Mouse (Mus musculus) hindbrain, embryonic 10.5 days (tissue): Measurements from ENCODE around the gene Bfsp1. TPM values are rescaled to one million over a fixed set of nuclear protein-coding genes. Genes with fewer than 3 reads are reported as not detected.

ENCODE experiments used
- DNase-seq: peaks from one replicate; pipeline ENCODE4 v3.0.0-alpha.2; 2017; ENCODE audit warnings: low spot score
- H3K27ac ChIP-seq: fragments of 300-500 bp; sonication (generic); 2 replicates; pipeline ENCODE4 v1.5.1; 2016; ENCODE audit warnings: mild to moderate bottlenecking, moderate library complexity
- H3K27me3 ChIP-seq: fragments of 300-500 bp; sonication (generic); 2 replicates; pipeline ENCODE4 v1.6.1; 2016; ENCODE audit warnings: mild to moderate bottlenecking; ENCODE audit not compliant: poor library complexity, insufficient read depth, severe bottlenecking
- H3K36me3 ChIP-seq: fragments of 300-500 bp; sonication (generic); 2 replicates; pipeline ENCODE4 v1.6.1; 2016; ENCODE audit warnings: mild to moderate bottlenecking, moderate library complexity
- H3K4me1 ChIP-seq: fragments of 300-500 bp; sonication (generic); replicated peaks from 2 replicates; pipeline ENCODE4 v1.6.1; 2016; ENCODE audit warnings: mild to moderate bottlenecking
- H3K4me3 ChIP-seq: fragments of 300-500 bp; sonication (generic); 2 replicates; pipeline ENCODE4 v1.5.1; 2016; ENCODE audit warnings: mild to moderate bottlenecking, moderate library complexity
- H3K9me3 ChIP-seq: fragments of 300-500 bp; sonication (generic); 2 replicates; pipeline ENCODE4 v1.6.1; 2016; ENCODE audit warnings: mild to moderate bottlenecking, moderate library complexity
- WGBS: fragments of 180-500 bp; shearing (Covaris S2); methylation state at CpG from one replicate; pipeline ENCODE4 v1.1.7; 2016; 5-methylcytosine and 5-hydroxymethylcytosine counted together
- polyA plus RNA-seq: library from polyadenylated mRNA; unstranded; fragments of >200 nt; fragmentation: Nextera tagmentation; extraction: Ambion mirVana; gene quantifications from 2 replicates; pipeline ENCODE4 v1.2.1, GENCODE M21; 2016

Gene Bfsp1
- polyA plus RNA-seq, 1 experiment from 2014 or later: 1.0 TPM

GRCm38 (mm10) chr2:143806924-143807664 is 55.9 kb downstream of the Bfsp1 start:
- WGBS: 67% methylated on average over 9 of the region's 9 CpGs
- Histone ChIP-seq H3K27me3 (no peaks in the 10 kb centered on the region), H3K36me3 (no peaks in the 10 kb centered on the region), H3K4me3 (no peak overlapping the region), H3K9me3 (peaks cover 4% of the 10 kb centered on the region; the same call in 1 of the 2 replicates), H3K27ac (no peak overlapping the region), H3K4me1 (peaks cover 10% of the 10 kb centered on the region; the same call in 1 of the 2 replicates)
- DNase-seq: no peak

- DNase-seq: no peak
- no peak overlapping the region for H3K4me3 ChIP-seq
- peaks cover 4% of the 10 kb centered on the region; the same call in 1 of the 2 replicates for H3K9me3 ChIP-seq
- no peaks in the 10 kb centered on the region for H3K36me3 ChIP-seq
- H3K27me3 ChIP-seq: no peaks in the 10 kb centered on the region
- H3K4me1 ChIP-seq: peaks cover 10% of the 10 kb centered on the region; the same call in 1 of the 2 replicates
- no peak overlapping the region for H3K27ac ChIP-seq
- 63% methylated on average over 15 of the region's 15 CpGs for WGBS
These were observed 56.6 kb downstream of the Bfsp1 start for GRCm38 (mm10) chr2:143806140-143806923.

- no peaks in the 10 kb centered on the region for H3K36me3 ChIP-seq
- peaks cover under 1% of the 10 kb centered on the region; the same call in 1 of the 2 replicates for H3K4me1 ChIP-seq
- H3K9me3 ChIP-seq: peaks cover 4% of the 10 kb centered on the region; the same call in 1 of the 2 replicates
- H3K27ac ChIP-seq: no peak overlapping the region
- no peak for DNase-seq
- no peaks in the 10 kb centered on the region for H3K27me3 ChIP-seq
- no peak overlapping the region for H3K4me3 ChIP-seq
- whole genome bisulfite sequencing: 79% methylated on average over 5 of the region's 5 CpGs
These were observed 61.9 kb downstream of the Bfsp1 start for GRCm38 (mm10) chr2:143801097-143801496.

GRCm38 (mm10) chr2:143796335-143797013 is 66.5 kb downstream of the Bfsp1 start:
- Histone ChIP-seq H3K36me3 (no peaks in the 10 kb centered on the region), H3K4me1 (no peaks in the 10 kb centered on the region), H3K27me3 (no peaks in the 10 kb centered on the region), H3K27ac (no peak overlapping the region), H3K9me3 (no peaks in the 10 kb centered on the region), H3K4me3 (no peak overlapping the region)
- 76% methylated on average over 4 of the region's 4 CpGs for WGBS
- DNase-seq: no peak

- Histone ChIP-seq H3K4me3 (no peak overlapping the region), H3K9me3 (no peaks in the 10 kb centered on the region), H3K36me3 (no peaks in the 10 kb centered on the region), H3K27ac (no peak overlapping the region), H3K27me3 (no peaks in the 10 kb centered on the region), H3K4me1 (no peaks in the 10 kb centered on the region)
- DNase-seq: no peak
- 89% methylated on average over 4 of the region's 4 CpGs for WGBS
These were observed 67.1 kb downstream of the Bfsp1 start for GRCm38 (mm10) chr2:143795858-143796257.

- no peaks in the 10 kb centered on the region for H3K4me1 ChIP-seq
- H3K27me3 ChIP-seq: no peaks in the 10 kb centered on the region
- H3K36me3 ChIP-seq: no peaks in the 10 kb centered on the region
- no peak overlapping the region for H3K27ac ChIP-seq
- WGBS: 83% methylated on average over 5 of the region's 5 CpGs
- DNase-seq: no peak
- no peak overlapping the region for H3K4me3 ChIP-seq
- H3K9me3 ChIP-seq: no peaks in the 10 kb centered on the region
These were observed 73.1 kb downstream of the Bfsp1 start for GRCm38 (mm10) chr2:143789911-143790310.

GRCm38 (mm10) chr2:143780310-143780709 is 82.7 kb downstream of the Bfsp1 start:
- Histone ChIP-seq H3K4me1 (no peaks in the 10 kb centered on the region), H3K36me3 (no peaks in the 10 kb centered on the region), H3K27me3 (no peaks in the 10 kb centered on the region), H3K27ac (no peak overlapping the region), H3K4me3 (no peak overlapping the region), H3K9me3 (no peaks in the 10 kb centered on the region)
- 82% methylated on average over 2 of the region's 2 CpGs for WGBS
- DNase-seq: no peak

Other genes starting within 250 kb of the Bfsp1 start
- 327 and 368 TPM in 2 replicates for gene Dstn, start 52.1 kb upstream of the Bfsp1 start, polyA plus RNA-seq
- gene Rrbp1, start 148.1 kb upstream of the Bfsp1 start, polyA plus RNA-seq: 41.0 and 58.0 TPM in 2 replicates
- gene Banf2, start 169.9 kb upstream of the Bfsp1 start, polyA plus RNA-seq: not detected in 2 replicates